Mouse (Mus musculus) E14TG2a.4 (cell line): Measurements from ENCODE around the gene Nacc1.

Experiments
- CTCF ChIP-seq: conservative IDR thresholded peaks from 2 replicates; pipeline ENCODE4 v1.5.1; 2014; ENCODE audit warnings: low read length
- NANOG ChIP-seq: IDR thresholded peaks from 2 replicates; pipeline ENCODE4 v1.6.1; 2014; ENCODE audit warnings: borderline replicate concordance, low read length, mixed read lengths

DNA sequence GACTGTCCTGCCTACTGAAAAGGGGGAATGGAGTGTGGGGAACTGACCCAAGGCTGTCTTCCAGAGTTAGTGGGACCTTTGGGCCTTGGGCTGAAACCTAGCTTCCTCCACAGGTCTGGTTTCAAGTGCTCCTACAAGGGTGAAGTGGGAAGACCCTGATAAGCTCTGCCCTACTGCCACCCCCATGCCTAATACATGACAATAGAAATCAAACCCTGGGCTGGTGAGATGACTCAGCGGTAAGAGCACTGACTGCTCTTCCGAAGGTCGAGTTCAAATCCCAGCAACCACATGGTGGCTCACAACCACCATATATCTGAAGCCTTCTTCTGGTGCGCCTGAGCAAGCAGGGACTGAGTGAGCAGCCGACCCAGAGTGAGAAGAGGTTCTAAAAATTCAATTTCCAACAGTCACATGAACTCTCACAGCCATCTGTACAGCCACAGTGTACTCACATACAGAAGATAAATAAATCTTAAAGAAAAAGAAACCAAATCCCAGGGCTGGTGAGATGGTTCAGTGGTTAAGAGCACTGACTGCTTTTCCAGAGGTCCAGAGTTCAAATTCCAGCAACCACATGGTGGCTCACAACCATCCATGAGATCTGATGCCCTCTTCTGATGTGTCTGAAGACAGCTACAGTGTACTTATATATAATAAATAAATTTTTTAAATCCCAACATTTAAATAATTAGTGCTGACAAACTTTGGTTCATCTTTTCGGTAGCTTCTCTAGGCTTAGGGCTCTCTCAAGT is 18.8 kb downstream of the Nacc1 start:
- no peak for TF ChIP-seq CTCF
- TF ChIP-seq NANOG = no peak
